Mouse (Mus musculus) layer of hippocampus, adult 11-12 months (tissue): Measurements from ENCODE around the gene Plekha7.

Source experiments
- DNase-seq: peaks from one replicate; pipeline ENCODE4 v3.0.0; 2022; ENCODE audit warnings: low spot score

The Plekha7 gene

GRCm38 (mm10) chr7:116287959-116288358, 20.2 kb downstream of the Plekha7 start:
- no peak for DNase-seq

- DNase-seq: no peak
These were observed 21.4 kb downstream of the Plekha7 start for GRCm38 (mm10) chr7:116286611-116287355.

- DNase-seq: no peak
These were observed 22.0 kb downstream of the Plekha7 start for GRCm38 (mm10) chr7:116286173-116286572.

- DNase-seq: no peak
These were observed 23.0 kb downstream of the Plekha7 start for GRCm38 (mm10) chr7:116285216-116285615.

- peak; percentile 33 for DNase-seq
These were observed 25.4 kb downstream of the Plekha7 start for GRCm38 (mm10) chr7:116282755-116283154.

GRCm38 (mm10) chr7:116280126-116280525, 28.1 kb downstream of the Plekha7 start:
- no peak for DNase-seq

- DNase-seq: no peak
These were observed 29.9 kb downstream of the Plekha7 start for GRCm38 (mm10) chr7:116278280-116278679.

GRCm38 (mm10) chr7:116276315-116276714, 31.9 kb downstream of the Plekha7 start:
- no peak for DNase-seq

- DNase-seq: no peak
These were observed 35.1 kb downstream of the Plekha7 start for GRCm38 (mm10) chr7:116273111-116273510.

GRCm38 (mm10) chr7:116269501-116269995, 38.6 kb downstream of the Plekha7 start:
- DNase-seq: no peak

- no peak for DNase-seq
These were observed 39.9 kb downstream of the Plekha7 start for GRCm38 (mm10) chr7:116268113-116268926.

- DNase-seq: no peak
These were observed 44.9 kb downstream of the Plekha7 start for GRCm38 (mm10) chr7:116263281-116263680.

- DNase-seq: no peak
These were observed 45.7 kb downstream of the Plekha7 start for GRCm38 (mm10) chr7:116262508-116262907.

GRCm38 (mm10) chr7:116262101-116262500, 46.1 kb downstream of the Plekha7 start:
- peak; percentile 37 for DNase-seq

GRCm38 (mm10) chr7:116260826-116261615, 47.2 kb downstream of the Plekha7 start:
- no peak for DNase-seq

- DNase-seq: peak; percentile 66
These were observed 49.6 kb downstream of the Plekha7 start for GRCm38 (mm10) chr7:116258464-116259185.

- DNase-seq: no peak
These were observed 50.2 kb downstream of the Plekha7 start for GRCm38 (mm10) chr7:116257953-116258352.

- DNase-seq: no peak
These were observed 52.5 kb downstream of the Plekha7 start for GRCm38 (mm10) chr7:116255664-116256063.

- no peak for DNase-seq
These were observed 53.5 kb downstream of the Plekha7 start for GRCm38 (mm10) chr7:116254660-116255059.

GRCm38 (mm10) chr7:116252470-116252869, 55.7 kb downstream of the Plekha7 start:
- DNase-seq: no peak

GRCm38 (mm10) chr7:116251516-116251915, 56.7 kb downstream of the Plekha7 start:
- DNase-seq: no peak
